Mouse (Mus musculus): Measurements from ENCODE around the gene Myom3. TPM values are rescaled to one million over a fixed set of nuclear protein-coding genes. Genes with fewer than 3 reads are reported as not detected.

Myom3 gene
- polyA plus RNA-seq, 1 experiment from 2014 or later, result 0.29 TPM

DNA sequence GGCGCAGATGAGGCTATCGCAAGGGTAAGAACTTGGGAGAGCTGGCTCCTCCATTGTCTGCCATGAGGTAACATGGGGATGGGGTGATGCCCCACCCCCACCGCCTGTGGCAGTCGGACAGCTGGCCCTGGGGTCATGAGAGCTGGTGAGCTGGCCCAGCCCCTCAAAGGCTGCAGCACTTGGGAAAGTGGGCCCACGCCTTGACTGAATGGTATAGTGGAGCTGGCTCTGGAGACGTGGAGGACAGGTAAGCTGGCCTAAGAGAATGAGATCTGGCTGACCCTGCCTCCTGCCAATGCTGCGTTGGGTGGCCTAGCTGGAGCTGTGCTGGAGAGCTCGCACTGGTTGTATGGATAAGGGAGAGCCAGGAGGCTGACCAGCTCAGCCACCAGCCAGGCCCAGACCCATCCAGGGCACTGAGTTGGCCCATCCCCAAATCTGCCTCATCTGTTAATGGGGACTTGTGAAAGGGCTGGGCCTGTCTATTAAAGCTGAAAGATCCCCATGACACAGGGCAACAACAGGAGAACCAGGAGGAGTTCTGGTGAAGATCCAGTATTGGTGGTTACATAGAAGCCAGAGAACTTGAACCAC, 74.7 kb downstream of the Myom3 start:
- WGBS, result 83% methylated on average over 8 of the region's 8 CpGs
- H3K9me3 ChIP-seq (ENCODE audit: control insufficient read depth, low read length), result no peaks in the 10 kb centered on the region
- H3K9ac ChIP-seq (replicated peaks; ENCODE audit: low read depth, low read length), result no peak overlapping the region
- H3K4me1 ChIP-seq (replicated peaks; ENCODE audit: control insufficient read depth, insufficient read depth, low read length), result peaks cover 12% of the 10 kb centered on the region
- no peak overlapping the region for H3K4me2 ChIP-seq (ENCODE audit: low read length)
- no peak overlapping the region for H3K4me3 ChIP-seq (replicated peaks; ENCODE audit: low read length)
- no peaks in the 10 kb centered on the region for H3K27me3 ChIP-seq (replicated peaks; ENCODE audit: control insufficient read depth, insufficient read depth, low read length)
- H3K27ac ChIP-seq (ENCODE audit: low read length), result peak overlapping the region; percentile 29
- ATAC-seq, result no peak
- no peaks in the 10 kb centered on the region for H3K36me3 ChIP-seq (ENCODE audit: control insufficient read depth, insufficient read depth)

DNA sequence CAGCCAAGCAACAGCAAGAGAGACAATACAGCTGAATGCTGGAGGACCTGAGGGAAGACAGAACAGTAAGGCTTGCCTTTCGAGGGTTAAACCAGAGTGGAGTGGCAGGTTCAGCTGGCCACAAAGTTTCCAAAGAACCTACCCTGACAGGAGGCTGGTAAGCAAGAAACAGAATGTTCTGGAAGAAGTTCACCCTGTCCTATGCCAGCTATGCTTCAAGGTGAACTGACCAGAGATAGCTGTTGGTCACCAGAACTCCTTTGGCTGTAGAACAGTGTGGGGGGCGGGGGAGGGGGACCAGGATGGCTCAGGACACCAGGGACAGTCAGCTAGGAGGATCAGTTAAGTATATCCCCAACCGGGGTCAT, 79.4 kb downstream of the Myom3 start:
- Histone ChIP-seq H3K36me3 (ENCODE audit: control insufficient read depth, insufficient read depth) (no peaks in the 10 kb centered on the region), H3K4me2 (ENCODE audit: low read length) (no peak overlapping the region), H3K27ac (ENCODE audit: low read length) (no peak overlapping the region), H3K27me3 (replicated peaks; ENCODE audit: control insufficient read depth, insufficient read depth, low read length) (no peaks in the 10 kb centered on the region), H3K9me3 (ENCODE audit: control insufficient read depth, low read length) (no peaks in the 10 kb centered on the region), H3K4me1 (replicated peaks; ENCODE audit: control insufficient read depth, insufficient read depth, low read length) (peaks cover 2% of the 10 kb centered on the region; the same call in 1 of the 2 replicates), H3K4me3 (replicated peaks; ENCODE audit: low read length) (no peak overlapping the region), H3K9ac (replicated peaks; ENCODE audit: low read depth, low read length) (no peak overlapping the region)
- 81% methylated on average over 3 of the region's 3 CpGs for WGBS
- no peak for ATAC-seq

DNA sequence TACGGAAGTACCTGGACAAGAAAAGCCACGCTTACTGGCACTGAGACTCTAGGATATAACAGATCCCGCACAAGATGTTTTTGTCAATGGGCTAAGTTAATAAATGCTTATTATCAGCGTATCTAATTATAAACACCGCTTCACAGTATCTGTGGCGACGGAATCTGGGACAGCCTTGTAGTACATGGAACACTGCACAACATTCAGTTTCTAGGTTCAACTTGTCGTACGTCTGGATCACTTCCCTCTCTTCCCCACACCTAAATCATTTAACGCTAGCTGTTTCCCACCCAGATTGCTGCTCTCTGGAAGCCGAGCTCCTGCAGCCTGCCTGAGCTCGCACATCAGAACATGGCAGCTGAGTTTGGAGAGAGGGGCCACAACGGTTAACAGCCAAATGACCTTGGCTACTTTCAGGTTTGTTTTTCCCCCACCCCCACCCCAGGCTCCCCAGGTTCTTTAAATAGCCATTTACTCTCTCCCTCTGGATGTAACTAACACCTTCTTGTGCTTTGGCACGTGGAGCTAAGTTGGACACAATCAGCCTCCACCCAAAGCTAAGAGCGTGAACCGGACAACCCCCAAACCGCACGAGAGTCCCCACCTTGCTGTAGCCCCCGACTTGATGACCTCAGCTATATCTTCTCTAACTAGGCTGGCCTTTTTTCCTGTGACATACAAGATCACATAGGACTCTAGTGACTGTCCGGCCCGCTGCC, 79.9 kb downstream of the Myom3 start:
- Histone ChIP-seq H3K27me3 (replicated peaks; ENCODE audit: control insufficient read depth, insufficient read depth, low read length) (no peaks in the 10 kb centered on the region), H3K9ac (replicated peaks; ENCODE audit: low read depth, low read length) (no peak overlapping the region), H3K4me3 (replicated peaks; ENCODE audit: low read length) (no peak overlapping the region), H3K9me3 (ENCODE audit: control insufficient read depth, low read length) (no peaks in the 10 kb centered on the region), H3K27ac (ENCODE audit: low read length) (no peak overlapping the region), H3K36me3 (ENCODE audit: control insufficient read depth, insufficient read depth) (no peaks in the 10 kb centered on the region), H3K4me2 (ENCODE audit: low read length) (no peak overlapping the region), H3K4me1 (replicated peaks; ENCODE audit: control insufficient read depth, insufficient read depth, low read length) (no peaks in the 10 kb centered on the region)
- WGBS, result 82% methylated on average over 21 of the region's 21 CpGs
- ATAC-seq, result no peak

DNA sequence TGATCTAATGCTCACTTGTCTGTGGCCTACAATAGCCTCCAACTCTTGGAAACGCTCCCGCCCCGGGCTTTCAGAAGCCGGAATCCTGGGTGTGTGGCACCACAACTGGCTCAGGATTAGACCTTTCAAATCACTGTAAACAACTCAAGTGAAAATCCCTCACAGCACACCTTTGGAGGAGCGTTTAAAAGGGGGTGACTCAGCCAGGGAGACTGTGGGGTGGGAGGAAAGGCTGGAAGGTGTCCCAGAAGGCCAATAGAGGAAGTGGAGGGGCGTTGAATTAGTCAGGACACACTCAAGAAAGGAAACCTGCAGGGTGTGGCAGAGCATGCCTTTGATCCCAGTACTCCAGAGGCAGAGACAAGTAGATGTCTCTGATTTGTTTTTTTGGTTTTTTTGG, 84.9 kb downstream of the Myom3 start:
- no peak for ATAC-seq
- no peaks in the 10 kb centered on the region for H3K27me3 ChIP-seq (replicated peaks; ENCODE audit: control insufficient read depth, insufficient read depth, low read length)

DNA sequence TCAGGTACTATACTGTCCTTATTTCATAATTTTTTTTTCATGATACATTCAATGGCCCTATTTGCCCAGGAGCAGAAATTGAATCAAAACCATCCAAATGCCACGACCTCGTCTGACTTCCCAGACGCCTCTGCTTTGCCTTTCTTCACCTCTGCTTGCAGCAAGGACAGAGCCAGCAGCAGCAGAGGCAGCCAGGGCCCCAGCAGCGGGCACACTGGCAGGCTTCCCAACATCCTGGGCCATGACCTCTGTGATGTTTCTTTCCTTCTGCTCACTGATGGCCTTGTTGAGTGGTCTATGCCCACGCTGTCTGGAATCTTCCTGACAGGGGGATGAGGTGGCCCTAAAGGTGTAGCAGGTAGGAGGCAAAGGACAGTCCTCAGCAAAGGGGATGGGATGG, 88.1 kb downstream of the Myom3 start:
- H3K27me3 ChIP-seq (replicated peaks; ENCODE audit: control insufficient read depth, insufficient read depth, low read length), result no peaks in the 10 kb centered on the region
- 61% methylated on average over 5 of the region's 5 CpGs for WGBS
- H3K36me3 ChIP-seq (ENCODE audit: control insufficient read depth, insufficient read depth), result no peaks in the 10 kb centered on the region
- H3K4me1 ChIP-seq (replicated peaks; ENCODE audit: control insufficient read depth, insufficient read depth, low read length), result peaks cover 17% of the 10 kb centered on the region
- H3K9me3 ChIP-seq (ENCODE audit: control insufficient read depth, low read length), result no peaks in the 10 kb centered on the region
- no peak overlapping the region for H3K4me3 ChIP-seq (replicated peaks; ENCODE audit: low read length)
- H3K27ac ChIP-seq (ENCODE audit: low read length), result no peak overlapping the region
- no peak for ATAC-seq
- no peak overlapping the region for H3K4me2 ChIP-seq (ENCODE audit: low read length)
- H3K9ac ChIP-seq (replicated peaks; ENCODE audit: low read depth, low read length), result no peak overlapping the region

More for the DNA sequence above, 84.9 kb downstream of the Myom3 start:
- Histone ChIP-seq H3K4me2 (ENCODE audit: low read length) (no peak overlapping the region), H3K4me3 (replicated peaks; ENCODE audit: low read length) (no peak overlapping the region), H3K9me3 (ENCODE audit: control insufficient read depth, low read length) (no peaks in the 10 kb centered on the region), H3K27ac (ENCODE audit: low read length) (no peak overlapping the region), H3K4me1 (replicated peaks; ENCODE audit: control insufficient read depth, insufficient read depth, low read length) (no peaks in the 10 kb centered on the region), H3K9ac (replicated peaks; ENCODE audit: low read depth, low read length) (no peak overlapping the region), H3K36me3 (ENCODE audit: control insufficient read depth, insufficient read depth) (no peaks in the 10 kb centered on the region)
- 86% methylated on average over 6 of the region's 6 CpGs for WGBS

DNA sequence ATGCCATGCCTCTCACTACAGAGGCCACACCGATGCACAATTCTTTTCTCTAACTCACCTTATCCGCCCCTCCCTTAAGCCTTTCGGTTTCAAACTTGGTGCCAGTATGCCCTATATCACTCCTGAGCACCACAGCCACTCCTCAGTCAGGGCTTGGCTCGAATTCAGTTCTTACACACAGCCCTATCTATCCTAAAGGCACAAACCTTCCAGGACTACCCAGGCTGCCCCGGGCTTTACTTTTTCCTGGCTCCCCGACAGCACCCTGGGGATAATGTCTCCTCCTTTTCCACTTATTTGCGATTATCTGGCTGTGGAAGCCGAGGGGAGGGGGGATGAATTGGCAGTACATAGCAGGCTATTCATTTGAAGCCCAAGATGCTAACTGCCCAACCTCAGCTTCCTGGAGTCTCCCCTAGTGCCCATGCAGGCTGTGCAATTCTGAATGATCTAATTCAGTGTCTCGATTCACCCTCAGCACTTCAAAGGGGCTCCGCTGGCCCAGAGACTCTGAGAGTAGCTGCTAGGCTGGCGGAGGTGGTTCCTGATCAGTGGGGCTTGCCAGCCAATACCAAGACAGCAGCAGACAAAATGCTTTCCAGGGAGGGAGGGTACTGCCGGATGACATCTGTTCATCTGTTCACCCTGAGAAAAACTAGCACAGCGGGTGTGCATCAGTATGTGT, 91.0 kb downstream of the Myom3 start:
- Histone ChIP-seq H3K4me2 (ENCODE audit: low read length) (peak overlapping the region; percentile 20), H3K36me3 (ENCODE audit: control insufficient read depth, insufficient read depth) (no peaks in the 10 kb centered on the region), H3K9me3 (ENCODE audit: control insufficient read depth, low read length) (no peaks in the 10 kb centered on the region), H3K27ac (ENCODE audit: low read length) (peak overlapping the region; percentile 84), H3K4me3 (replicated peaks; ENCODE audit: low read length) (0 out of 2 replicates have a peak overlapping the region, but pooled peaks have one; percentile 0), H3K27me3 (replicated peaks; ENCODE audit: control insufficient read depth, insufficient read depth, low read length) (no peaks in the 10 kb centered on the region), H3K9ac (replicated peaks; ENCODE audit: low read depth, low read length) (peak overlapping the region; percentile 54), H3K4me1 (replicated peaks; ENCODE audit: control insufficient read depth, insufficient read depth, low read length) (peaks cover 28% of the 10 kb centered on the region)
- 23% methylated on average over 13 of the region's 13 CpGs for WGBS
- peak; percentile 61 for ATAC-seq

DNA sequence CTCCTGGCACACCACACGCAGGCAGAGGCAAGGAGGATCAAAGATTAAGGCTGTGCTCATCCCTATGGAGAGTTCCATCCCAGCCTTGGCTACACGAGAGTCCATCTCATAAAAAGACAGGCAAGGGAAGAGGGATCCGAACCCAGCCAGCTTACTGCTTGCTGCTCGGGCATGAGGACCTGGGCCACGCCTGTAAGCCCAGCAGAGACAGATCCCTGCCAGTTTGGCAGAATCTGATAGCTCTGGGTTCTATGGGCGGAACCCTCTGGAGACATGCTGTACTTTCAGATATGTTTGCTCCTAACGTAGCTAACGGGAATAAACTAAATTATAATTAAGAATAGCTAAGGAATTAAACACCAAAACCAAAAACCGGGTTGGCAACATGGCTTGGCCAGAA, 92.4 kb downstream of the Myom3 start:
- Histone ChIP-seq H3K4me2 (ENCODE audit: low read length) (no peak overlapping the region), H3K27me3 (replicated peaks; ENCODE audit: control insufficient read depth, insufficient read depth, low read length) (no peaks in the 10 kb centered on the region), H3K9ac (replicated peaks; ENCODE audit: low read depth, low read length) (no peak overlapping the region), H3K4me3 (replicated peaks; ENCODE audit: low read length) (no peak overlapping the region), H3K9me3 (ENCODE audit: control insufficient read depth, low read length) (no peaks in the 10 kb centered on the region), H3K36me3 (ENCODE audit: control insufficient read depth, insufficient read depth) (no peaks in the 10 kb centered on the region), H3K27ac (ENCODE audit: low read length) (peak overlapping the region; percentile 41; the same call in 1 of the 2 replicates), H3K4me1 (replicated peaks; ENCODE audit: control insufficient read depth, insufficient read depth, low read length) (peaks cover 28% of the 10 kb centered on the region)
- ATAC-seq, result no peak
- WGBS, result 79% methylated on average over 9 of the region's 9 CpGs

DNA sequence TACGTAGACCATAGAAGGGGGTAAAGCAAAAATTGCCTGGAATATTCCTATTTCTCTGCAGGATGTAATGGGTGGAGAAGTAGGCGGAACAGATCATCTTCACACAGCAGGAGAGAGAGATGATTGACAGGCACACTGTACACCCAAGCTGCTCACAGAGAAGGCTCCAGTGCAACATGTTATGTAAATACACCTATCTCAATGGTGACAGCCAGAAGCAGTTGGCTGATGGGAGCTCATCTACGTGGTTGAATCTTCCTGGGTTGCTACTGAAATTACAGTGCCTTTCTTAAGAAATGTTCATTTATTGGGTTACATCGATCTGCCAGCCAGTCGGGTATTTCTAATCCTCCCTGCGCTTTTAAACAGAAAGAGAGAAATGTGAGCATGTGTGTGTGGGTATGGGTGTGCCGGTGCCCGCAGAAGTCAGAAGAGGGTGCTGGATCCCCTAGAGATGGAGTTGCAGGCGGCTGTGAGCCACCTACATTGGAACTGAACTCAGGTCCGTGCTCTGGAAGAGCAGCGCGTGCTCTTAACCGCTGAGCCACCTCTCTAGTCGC, 94.6 kb downstream of the Myom3 start:
- Histone ChIP-seq H3K4me2 (ENCODE audit: low read length) (no peak overlapping the region), H3K9me3 (ENCODE audit: control insufficient read depth, low read length) (no peaks in the 10 kb centered on the region), H3K4me3 (replicated peaks; ENCODE audit: low read length) (no peak overlapping the region), H3K27me3 (replicated peaks; ENCODE audit: control insufficient read depth, insufficient read depth, low read length) (no peaks in the 10 kb centered on the region), H3K9ac (replicated peaks; ENCODE audit: low read depth, low read length) (no peak overlapping the region), H3K36me3 (ENCODE audit: control insufficient read depth, insufficient read depth) (no peaks in the 10 kb centered on the region), H3K4me1 (replicated peaks; ENCODE audit: control insufficient read depth, insufficient read depth, low read length) (peaks cover 39% of the 10 kb centered on the region), H3K27ac (ENCODE audit: low read length) (peak overlapping the region; percentile 99)
- 75% methylated on average over 14 of the region's 14 CpGs for WGBS
- ATAC-seq, result no peak

DNA sequence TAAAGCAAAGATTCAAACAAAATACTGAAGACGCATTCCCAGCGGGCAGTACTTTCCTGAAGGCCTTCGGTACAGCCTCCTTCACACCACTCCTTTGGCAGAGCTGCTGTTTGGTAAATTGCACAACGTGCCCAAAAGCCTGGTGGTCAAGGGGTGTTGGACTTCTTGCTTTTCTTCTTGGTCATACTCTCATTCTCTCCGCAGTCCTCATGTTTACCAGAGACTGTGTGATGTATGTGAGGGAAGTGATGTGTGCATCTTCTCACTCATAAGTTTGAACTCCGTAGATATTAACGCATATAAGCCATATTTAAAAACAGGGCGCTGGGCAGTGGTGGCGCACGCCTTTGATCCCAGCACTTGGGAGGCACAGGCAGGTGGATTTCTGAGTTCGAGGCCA, 95.1 kb downstream of the Myom3 start:
- WGBS, result 63% methylated on average over 11 of the region's 11 CpGs
- no peaks in the 10 kb centered on the region for H3K9me3 ChIP-seq (ENCODE audit: control insufficient read depth, low read length)
- ATAC-seq, result no peak
- H3K9ac ChIP-seq (replicated peaks; ENCODE audit: low read depth, low read length), result peak overlapping the region; percentile 95
- H3K27ac ChIP-seq (ENCODE audit: low read length), result peak overlapping the region; percentile 99
- no peaks in the 10 kb centered on the region for H3K36me3 ChIP-seq (ENCODE audit: control insufficient read depth, insufficient read depth)
- no peak overlapping the region for H3K4me3 ChIP-seq (replicated peaks; ENCODE audit: low read length)
- H3K4me1 ChIP-seq (replicated peaks; ENCODE audit: control insufficient read depth, insufficient read depth, low read length), result peaks cover 43% of the 10 kb centered on the region
- peak overlapping the region; percentile 86; the same call in 1 of the 2 replicates for H3K4me2 ChIP-seq (ENCODE audit: low read length)
- H3K27me3 ChIP-seq (replicated peaks; ENCODE audit: control insufficient read depth, insufficient read depth, low read length), result no peaks in the 10 kb centered on the region
